Mouse (Mus musculus) ES-Bruce4 (cell line): ENCODE measurements around the gene Smad3. TPM values are rescaled to one million over a fixed set of nuclear protein-coding genes. Genes with fewer than 3 reads are reported as not detected.
A peak's percentile ranks its signal among the peaks of the same experiment; 100 is the strongest.

ENCODE experiments used
- H3K27ac ChIP-seq: 2 replicates; pipeline ENCODE4 v1.5.1; 2012; ENCODE audit warnings: low read length, inconsistent platforms; ENCODE audit not compliant: insufficient read depth
- H3K27me3 ChIP-seq: 2 replicates; pipeline ENCODE4 v1.6.1; 2012; ENCODE audit warnings: mild to moderate bottlenecking, low read length, inconsistent platforms; ENCODE audit not compliant: control insufficient read depth, poor library complexity, insufficient read depth, severe bottlenecking
- H3K36me3 ChIP-seq: 2 replicates; pipeline ENCODE4 v1.6.1; 2012; ENCODE audit warnings: inconsistent platforms, mild to moderate bottlenecking, low read length, moderate library complexity; ENCODE audit not compliant: control insufficient read depth, poor library complexity, insufficient read depth, severe bottlenecking
- H3K4me1 ChIP-seq: one replicate; pipeline ENCODE4 v1.8.1; 2011; ENCODE audit warnings: low read length; ENCODE audit not compliant: control insufficient read depth, insufficient read depth
- H3K4me3 ChIP-seq: 2 replicates; pipeline ENCODE4 v1.5.1; 2011; ENCODE audit warnings: low read depth, mild to moderate bottlenecking, low read length
- H3K9ac ChIP-seq: 2 replicates; pipeline ENCODE4 v1.6.1; 2012; ENCODE audit warnings: low read depth, mild to moderate bottlenecking, inconsistent platforms; ENCODE audit not compliant: poor library complexity, severe bottlenecking
- H3K9me3 ChIP-seq: replicated peaks from 2 replicates; pipeline ENCODE4 v1.6.1; 2012; ENCODE audit warnings: mild to moderate bottlenecking, low read length, inconsistent platforms; ENCODE audit not compliant: control insufficient read depth, poor library complexity, insufficient read depth, severe bottlenecking
- CTCF ChIP-seq: IDR thresholded peaks from one replicate; pipeline ENCODE4 v1.8.1; 2011; ENCODE audit warnings: low read depth, low read length
- EP300 ChIP-seq: IDR thresholded peaks from 2 replicates; pipeline ENCODE4 v1.6.1; 2011; ENCODE audit warnings: low read depth, low read length; ENCODE audit not compliant: insufficient read depth
- POLR2A ChIP-seq: IDR thresholded peaks from one replicate; pipeline ENCODE4 v1.8.1; 2011; ENCODE audit warnings: low read length; ENCODE audit not compliant: insufficient read depth
- polyA plus RNA-seq: library from polyadenylated mRNA; stranded (reverse); fragments of >200 nt; gene quantifications from 2 replicates; pipeline ENCODE4 v1.2.4, GENCODE M21; 2011; ENCODE audit warnings: low read depth; ENCODE audit not compliant: missing spikeins, insufficient read depth, insufficient read length

The Smad3 gene
- polyA plus RNA-seq, 1 experiment = 25.7 TPM

DNA sequence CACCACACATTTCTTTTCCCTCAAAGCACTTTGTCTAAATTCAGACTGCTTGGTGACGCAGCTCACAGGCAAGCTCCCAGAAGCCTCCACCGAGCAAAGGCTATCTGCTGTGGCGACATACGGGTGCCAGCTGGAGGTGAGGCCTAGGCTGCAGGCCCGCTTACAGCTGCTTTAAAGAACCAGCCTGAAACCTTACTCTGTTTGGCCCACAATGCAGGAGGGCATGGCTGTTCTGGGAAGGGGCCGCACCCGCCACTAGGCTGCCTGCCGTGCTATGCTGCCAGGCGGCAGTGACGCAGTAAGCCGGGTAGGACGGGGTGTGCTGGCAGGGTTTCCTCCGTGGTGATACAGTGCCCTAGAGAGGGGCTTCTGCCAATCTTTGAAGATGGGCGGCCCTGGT, 106.9 kb downstream of the Smad3 start:
- H3K36me3 ChIP-seq = no peaks in the 10 kb centered on the region
- TF ChIP-seq POLR2A (no peak), EP300 (no peak), CTCF (no peak)
- H3K4me3 ChIP-seq = 0 out of 2 replicates have a peak overlapping the region, but pooled peaks have one; percentile 9
- H3K27ac ChIP-seq = no peak overlapping the region
- H3K27me3 ChIP-seq = no peaks in the 10 kb centered on the region
- no peaks in the 10 kb centered on the region for H3K4me1 ChIP-seq
- no peaks in the 10 kb centered on the region for H3K9me3 ChIP-seq
- H3K9ac ChIP-seq = 0 out of 2 replicates have a peak overlapping the region, but pooled peaks have one; percentile 10

DNA sequence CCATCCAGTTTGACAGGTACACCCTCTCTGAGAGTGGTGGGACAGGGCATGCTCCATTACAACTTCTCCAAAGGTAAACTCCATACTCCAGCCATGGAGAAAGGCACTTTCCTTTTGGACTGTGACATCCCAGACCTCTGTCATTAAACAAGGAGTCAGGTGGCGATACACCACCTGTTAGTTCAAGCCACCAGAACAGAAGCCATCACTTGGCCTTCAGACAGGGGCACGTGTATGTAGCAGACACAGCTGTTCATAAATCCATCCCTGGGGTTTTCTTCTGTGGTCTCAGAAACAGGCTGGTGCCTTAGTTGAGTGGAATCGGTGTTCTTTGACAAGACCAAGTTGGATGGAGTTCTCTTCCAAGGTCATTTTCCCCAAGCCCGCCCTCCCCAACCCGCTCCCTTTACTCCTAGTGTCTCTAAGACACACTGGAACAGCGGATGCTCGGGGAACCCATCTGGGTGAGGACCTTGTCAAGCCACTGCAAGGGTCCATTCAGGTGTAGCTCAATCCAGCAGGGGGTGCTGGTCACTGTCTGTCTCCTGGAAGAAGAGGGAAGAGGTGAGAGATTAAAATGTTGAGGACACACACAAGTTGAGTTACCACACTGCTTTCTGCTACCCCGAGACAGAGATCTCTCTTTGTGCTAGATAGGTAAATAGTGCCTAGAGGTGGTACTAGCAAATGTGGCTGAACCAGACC, 107.8 kb downstream of the Smad3 start:
- no peak overlapping the region for H3K9ac ChIP-seq
- no peaks in the 10 kb centered on the region for H3K36me3 ChIP-seq
- peak; percentile 32 for TF ChIP-seq CTCF
- no peak for TF ChIP-seq POLR2A
- no peak overlapping the region for H3K4me3 ChIP-seq
- H3K27ac ChIP-seq = no peak overlapping the region
- H3K9me3 ChIP-seq = no peaks in the 10 kb centered on the region
- H3K27me3 ChIP-seq = no peaks in the 10 kb centered on the region
- H3K4me1 ChIP-seq = no peaks in the 10 kb centered on the region

GRCm38 (mm10) chr9:63648520-63648918, 109.3 kb downstream of the Smad3 start:
- Histone ChIP-seq H3K9ac (no peak overlapping the region), H3K4me1 (no peaks in the 10 kb centered on the region), H3K4me3 (no peak overlapping the region), H3K9me3 (no peaks in the 10 kb centered on the region), H3K36me3 (no peaks in the 10 kb centered on the region), H3K27me3 (no peaks in the 10 kb centered on the region), H3K27ac (no peak overlapping the region)
- TF ChIP-seq POLR2A (no peak), EP300 (no peak), CTCF (no peak)

DNA sequence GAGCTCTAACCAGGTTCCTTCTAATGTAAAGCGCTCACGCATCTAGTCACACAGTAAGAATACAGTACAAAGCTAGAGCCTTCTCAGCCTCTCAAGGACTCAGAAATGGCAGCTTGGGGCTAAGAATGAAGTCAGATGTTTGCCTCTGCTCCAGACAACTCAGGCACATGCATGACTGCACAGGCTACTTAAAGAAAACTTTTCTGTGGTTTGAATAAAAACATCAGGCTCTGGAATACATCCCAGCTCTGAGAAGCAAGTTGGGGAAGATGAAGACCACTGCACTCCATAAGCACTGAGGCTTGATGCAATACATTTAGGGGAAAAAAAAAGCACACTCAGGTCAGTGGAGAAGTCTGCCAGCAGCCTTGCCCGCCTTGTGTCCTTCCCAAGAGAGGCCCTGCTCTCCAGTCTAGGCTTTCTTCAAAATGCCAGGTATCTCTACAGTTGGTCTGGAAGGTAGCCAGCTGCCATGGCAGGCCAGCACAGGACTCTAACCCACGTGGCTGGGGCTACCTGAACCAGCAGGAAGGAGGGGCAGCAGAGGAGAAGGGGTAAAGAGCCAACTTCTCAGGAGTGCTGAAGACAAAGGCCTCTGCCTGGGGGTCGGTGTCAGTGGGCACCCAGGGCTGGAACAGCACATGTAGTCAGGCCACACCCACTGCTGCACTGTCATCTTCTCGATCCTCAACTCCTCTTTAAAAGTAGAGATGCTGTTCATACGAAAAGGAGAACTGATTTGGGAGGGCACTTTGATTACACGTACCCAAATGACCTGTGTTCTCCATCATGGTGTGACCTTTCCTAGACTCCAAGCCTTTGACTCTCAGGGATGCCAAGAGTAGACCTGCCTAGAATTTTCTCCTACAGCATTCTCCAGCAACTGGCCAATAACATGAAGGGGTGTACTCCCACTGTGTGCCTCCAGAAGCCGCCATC, 109.9 kb downstream of the Smad3 start:
- Histone ChIP-seq H3K9me3 (no peaks in the 10 kb centered on the region), H3K9ac (no peak overlapping the region), H3K36me3 (no peaks in the 10 kb centered on the region), H3K27me3 (no peaks in the 10 kb centered on the region), H3K4me3 (no peak overlapping the region), H3K4me1 (no peaks in the 10 kb centered on the region), H3K27ac (no peak overlapping the region)
- TF ChIP-seq CTCF (no peak), POLR2A (no peak), EP300 (no peak)

GRCm38 (mm10) chr9:63645084-63645483, 112.7 kb downstream of the Smad3 start:
- H3K9ac ChIP-seq = no peak overlapping the region
- H3K27ac ChIP-seq = no peak overlapping the region
- no peaks in the 10 kb centered on the region for H3K9me3 ChIP-seq
- no peaks in the 10 kb centered on the region for H3K4me1 ChIP-seq
- no peaks in the 10 kb centered on the region for H3K27me3 ChIP-seq
- no peak for TF ChIP-seq EP300
- TF ChIP-seq POLR2A = no peak
- TF ChIP-seq CTCF = no peak
- no peaks in the 10 kb centered on the region for H3K36me3 ChIP-seq
- H3K4me3 ChIP-seq = no peak overlapping the region

- Histone ChIP-seq H3K9me3 (no peaks in the 10 kb centered on the region), H3K4me1 (no peaks in the 10 kb centered on the region), H3K27ac (no peak overlapping the region), H3K4me3 (no peak overlapping the region), H3K9ac (no peak overlapping the region), H3K27me3 (no peaks in the 10 kb centered on the region), H3K36me3 (peaks cover under 1% of the 10 kb centered on the region; the same call in 1 of the 2 replicates)
- TF ChIP-seq CTCF (no peak), EP300 (no peak), POLR2A (no peak)
These were observed 113.8 kb downstream of the Smad3 start for GRCm38 (mm10) chr9:63644011-63644410.
